8 mouse cellular contexts compared by ENCODE assay signal in genomic region chr6:54325246-54325885, GRCm38 (mm10). TPM values are rescaled to one million over a fixed set of nuclear protein-coding genes. Genes with fewer than 3 reads are reported as not detected.
DNase-seq lines count a peak whose midpoint lies in the region; ATAC-seq and TF ChIP-seq lines count a peak whose summit lies in the region.
"Had no signal": no experiment of that assay in that cellular context is flagged by ENCODE, and none has a peak within 500 bp of the region (broad histone marks: within the 10 kb centered on the region; RNA-seq: fewer than 3 reads in every experiment).

Prr15 (plus strand) TSS chr6:54325835.

- intact Hi-C loops in left cerebral cortex, postnatal 36 days (cut with DNase I) = loop anchor here (5.0 kb wide), 1 partner anchor 78 kb away; no protein-coding TSS in a partner anchor

- peak within 1 kb of the TSS; percentile 34; the same call in 1 of the 2 replicates for H3K9ac ChIP-seq in lung, embryonic 15.5 days
- H3K9ac ChIP-seq in forebrain, embryonic 14.5 days (ENCODE audit: low read length) = peak within 1 kb of the TSS; percentile 60
- 0 out of 2 replicates have a peak within 1 kb of the TSS, but pooled peaks have one; percentile 51 for H3K9ac ChIP-seq in limb, embryonic 13.5 days

- H3K36me3 ChIP-seq in lung, embryonic 15.5 days = no peaks in the 10 kb centered on the region
- no peaks in the 10 kb centered on the region for H3K36me3 ChIP-seq in forebrain, embryonic 14.5 days (ENCODE audit: control insufficient read depth, insufficient read depth, low read length)
- no peaks in the 10 kb centered on the region for H3K36me3 ChIP-seq in limb, embryonic 13.5 days
- peaks cover 14% of the 10 kb centered on the region for H3K36me3 ChIP-seq in small intestine, adult 2 months (ENCODE audit: control insufficient read depth, insufficient read depth, low read length)

- no peak for TF ChIP-seq POLR2A in small intestine, adult 2 months (IDR thresholded peaks at IDR 0.05; ENCODE audit: low read depth, low read length)

- H3K4me2 ChIP-seq in lung, embryonic 15.5 days = peak within 1 kb of the TSS; percentile 99
- H3K4me2 ChIP-seq in forebrain, embryonic 14.5 days (ENCODE audit: low read length) = peak within 1 kb of the TSS; percentile 91
- peak within 1 kb of the TSS; percentile 94 for H3K4me2 ChIP-seq in limb, embryonic 13.5 days (replicated peaks)

- no peak for ATAC-seq in lung, embryonic 15.5 days (ENCODE audit: borderline replicate concordance, extremely low read depth, low FRiP score, low TSS enrichment)
- ATAC-seq in forebrain, embryonic 14.5 days = no peak
- no peak for ATAC-seq in limb, embryonic 13.5 days (ENCODE audit: low FRiP score, low read depth)

- H3K9me3 ChIP-seq in lung, embryonic 15.5 days = no peaks in the 10 kb centered on the region
- no peaks in the 10 kb centered on the region for H3K9me3 ChIP-seq in forebrain, embryonic 14.5 days (replicated peaks; ENCODE audit: control insufficient read depth, low read length)
- no peaks in the 10 kb centered on the region for H3K9me3 ChIP-seq in limb, embryonic 13.5 days

- 27% methylated on average over 3 of the region's 3 CpGs for WGBS in lung, embryonic 15.5 days
- WGBS in forebrain, embryonic 14.5 days = 78% methylated on average over 3 of the region's 3 CpGs
- 64% methylated on average over 3 of the region's 3 CpGs for WGBS in limb, embryonic 13.5 days
- 41% methylated on average over 3 of the region's 3 CpGs for WGBS in small intestine, adult 2 months

- no peak for DNase-seq in lung, postnatal 10 days
- no peak for DNase-seq in forebrain, embryonic 14.5 days (ENCODE audit: low spot score)
- DNase-seq in MN1 (ENCODE audit: low spot score) = no peak
- DNase-seq in left cerebral cortex, postnatal 36 days (ENCODE audit: low spot score in 2 of 2) = no peak
- DNase-seq: right cerebral cortex, adult 18-20 months had no signal

- no peak for TF ChIP-seq CTCF in small intestine, adult 2 months (IDR thresholded peaks at IDR 0.05; ENCODE audit: extremely low read depth, insufficient read length, insufficient replicate concordance, low read depth, low read length)

- no peak within 1 kb of the TSS for H3K27ac ChIP-seq in lung, embryonic 15.5 days
- no peak within 1 kb of the TSS for H3K27ac ChIP-seq in forebrain, embryonic 14.5 days (ENCODE audit: low read depth, low read length)
- H3K27ac ChIP-seq in limb, embryonic 13.5 days = no peak within 1 kb of the TSS
- 0 out of 2 replicates have a peak within 1 kb of the TSS, but pooled peaks have one; percentile 8 for H3K27ac ChIP-seq in small intestine, adult 2 months (ENCODE audit: insufficient read depth, low read depth, low read length)

- H3K4me1 ChIP-seq in lung, embryonic 15.5 days = peaks cover 20% of the 10 kb centered on the region
- peaks cover 17% of the 10 kb centered on the region for H3K4me1 ChIP-seq in forebrain, embryonic 14.5 days (ENCODE audit: control insufficient read depth, insufficient read depth, low read length)
- peaks cover 16% of the 10 kb centered on the region for H3K4me1 ChIP-seq in limb, embryonic 13.5 days
- H3K4me1 ChIP-seq in small intestine, adult 2 months (ENCODE audit: control insufficient read depth, insufficient read depth, insufficient read length, low read length) = peaks cover 6% of the 10 kb centered on the region

- peak within 1 kb of the TSS; percentile 52 for H3K4me3 ChIP-seq in lung, embryonic 15.5 days
- H3K4me3 ChIP-seq in forebrain, embryonic 14.5 days (ENCODE audit: low read depth, low read length) = peak within 1 kb of the TSS; percentile 46
- H3K4me3 ChIP-seq in limb, embryonic 13.5 days = peak within 1 kb of the TSS; percentile 47
- H3K4me3 ChIP-seq in small intestine, adult 2 months (ENCODE audit: low read depth, low read length) = peak within 1 kb of the TSS; percentile 91

- peaks cover 40% of the 10 kb centered on the region for H3K27me3 ChIP-seq in lung, embryonic 15.5 days
- peaks cover 23% of the 10 kb centered on the region; the same call in 1 of the 2 replicates for H3K27me3 ChIP-seq in forebrain, embryonic 14.5 days (replicated peaks; ENCODE audit: control insufficient read depth, insufficient read depth, low read length)
- peaks cover 71% of the 10 kb centered on the region for H3K27me3 ChIP-seq in limb, embryonic 13.5 days
- H3K27me3 ChIP-seq in small intestine, adult 2 months (ENCODE audit: control insufficient read depth, insufficient read depth, low read length) = no peaks in the 10 kb centered on the region

RNA-seq across cellular contexts. Expression of gene Prr15, which starts in this region (rescaled TPM):
- polyA plus RNA-seq in lung, embryonic 15.5 days (2015; fragmentation: Nextera tagmentation; extraction: Ambion mirVana) = 3.7 and 3.9 TPM in 2 replicates
- 2.0 and 3.1 TPM in 2 replicates for polyA plus RNA-seq in forebrain, embryonic 14.5 days (2014; fragmentation: Nextera tagmentation; extraction: Ambion mirVana)
- polyA plus RNA-seq in limb, embryonic 13.5 days (2015; fragmentation: Nextera tagmentation; extraction: Ambion mirVana) = 0.57 and 0.86 TPM in 2 replicates
- 21.2 and 166 TPM in 2 replicates for polyA plus RNA-seq in small intestine, adult 2 months (2012; rRNA removed)
- total RNA-seq in left cerebral cortex, postnatal 36 days (2021) = 1 to 10 TPM; 1.4 to 1.8 TPM
